Mouse (Mus musculus) E14TG2a.4 (cell line): ENCODE data around the gene Usp18.

Experiments used
- CTCF ChIP-seq: conservative IDR thresholded peaks from 2 replicates; pipeline ENCODE4 v1.5.1; 2014; ENCODE audit warnings: low read length
- NANOG ChIP-seq: IDR thresholded peaks from 2 replicates; pipeline ENCODE4 v1.6.1; 2014; ENCODE audit warnings: borderline replicate concordance, low read length, mixed read lengths
- POU5F1 ChIP-seq: IDR thresholded peaks from 2 replicates; pipeline ENCODE4 v1.6.1; 2014; ENCODE audit warnings: low read length, borderline replicate concordance

GRCm38 (mm10) chr6:121238209-121238608, 7.5 kb upstream of the Usp18 start:
- TF ChIP-seq CTCF (no peak), POU5F1 (no peak), NANOG (no peak)
